Mouse (Mus musculus) liver, embryonic 11.5 days (tissue): ENCODE results near the gene Zfp850. TPM values are rescaled to one million over a fixed set of nuclear protein-coding genes. Genes with fewer than 3 reads are reported as not detected.
"Not testable (repeated sequence)": the region's sequence is repeated elsewhere in the genome, so short reads cannot be mapped to it uniquely, and the experiment has no call there.

Experiments used
- ATAC-seq: fragments of 200-750 bp; cut with Nextera tagmentation; replicated peaks from 2 replicates; pipeline ENCODE4 v1.8.0; 2017; ENCODE audit warnings: moderate number of reproducible peaks, mild to moderate bottlenecking, moderate TSS enrichment, moderate library complexity; ENCODE audit not compliant: low FRiP score
- DNase-seq: peaks from one replicate; pipeline ENCODE4 v3.0.0-alpha.2; 2017; ENCODE audit warnings: low spot score
- H3K27ac ChIP-seq: fragments of 300-500 bp; sonication (generic); 2 replicates; pipeline ENCODE4 v1.5.1; 2014; ENCODE audit warnings: mild to moderate bottlenecking, low read depth, low read length, control low read depth
- H3K27me3 ChIP-seq: fragments of 300-500 bp; sonication (generic); replicated peaks from 2 replicates; pipeline ENCODE4 v1.6.1; 2014; ENCODE audit warnings: low read length, mixed read lengths; ENCODE audit not compliant: control insufficient read depth, insufficient read depth
- H3K36me3 ChIP-seq: fragments of 300-500 bp; sonication (generic); 2 replicates; pipeline ENCODE4 v1.6.1; 2014; ENCODE audit warnings: mild to moderate bottlenecking, low read length, moderate library complexity, mixed read lengths; ENCODE audit not compliant: control insufficient read depth, insufficient read depth
- H3K4me1 ChIP-seq: fragments of 300-500 bp; sonication (generic); replicated peaks from 2 replicates; pipeline ENCODE4 v1.6.1; 2014; ENCODE audit warnings: low read length, mixed read lengths; ENCODE audit not compliant: control insufficient read depth, insufficient read depth
- H3K4me2 ChIP-seq: fragments of 300-500 bp; sonication (generic); 2 replicates; pipeline ENCODE4 v1.6.1; 2014; ENCODE audit warnings: mild to moderate bottlenecking, control low read depth, moderate library complexity
- H3K4me3 ChIP-seq: fragments of 300-500 bp; sonication (generic); 2 replicates; pipeline ENCODE4 v1.5.1; 2014; ENCODE audit warnings: low read depth, low read length, control low read depth
- H3K9ac ChIP-seq: fragments of 300-500 bp; sonication (generic); 2 replicates; pipeline ENCODE4 v1.6.1; 2014; ENCODE audit warnings: low read depth, low read length, control low read depth
- H3K9me3 ChIP-seq: fragments of 300-500 bp; sonication (generic); 2 replicates; pipeline ENCODE4 v1.6.1; 2016; ENCODE audit warnings: low read length, inconsistent platforms, mixed read lengths; ENCODE audit not compliant: control insufficient read depth
- WGBS: fragments of 180-500 bp; shearing (Covaris S2); extraction: QIAGEN DNeasy Blood & Tissue Kit; methylation state at CpG from one replicate; pipeline ENCODE4 v1.1.7; 2014; 5-methylcytosine and 5-hydroxymethylcytosine counted together
- polyA plus RNA-seq: library from polyadenylated mRNA; unstranded; fragments of >200 nt; fragmentation: Nextera tagmentation; extraction: Ambion mirVana; gene quantifications from 2 replicates; pipeline ENCODE4 v1.2.1, GENCODE M21; 2014

Zfp850 gene
- polyA plus RNA-seq, 1 experiment from 2014 or later = 6.6 TPM

DNA sequence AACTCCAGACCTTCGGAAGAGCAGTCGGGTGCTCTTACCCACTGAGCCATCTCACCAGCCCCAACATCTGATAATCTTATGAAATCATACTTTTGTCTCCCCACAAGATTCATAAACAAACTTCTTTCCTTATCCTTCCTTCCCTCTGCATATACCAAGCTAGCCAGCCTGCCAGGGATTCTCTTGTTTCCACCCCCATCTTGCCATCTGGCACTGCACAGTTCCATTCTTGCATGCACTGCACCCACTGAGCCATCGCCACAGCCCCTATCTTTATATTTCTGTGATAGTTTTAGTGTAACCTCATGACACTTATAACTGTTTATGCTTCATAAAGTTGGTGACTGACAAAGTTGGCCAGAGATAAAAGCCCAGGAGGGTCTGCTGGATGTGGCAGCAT is 3.6 kb downstream of the Zfp850 start:
- Histone ChIP-seq H3K9ac (no peak overlapping the region), H3K27ac (no peak overlapping the region), H3K27me3 (no peaks in the 10 kb centered on the region), H3K4me1 (peaks cover 2% of the 10 kb centered on the region; the same call in 1 of the 2 replicates), H3K4me2 (no peak overlapping the region), H3K36me3 (peaks cover 13% of the 10 kb centered on the region; the same call in 1 of the 2 replicates), H3K4me3 (no peak overlapping the region), H3K9me3 (no peaks in the 10 kb centered on the region)
- ATAC-seq = no peak
- no peak for DNase-seq
- WGBS = 93% methylated on average over 3 of the region's 3 CpGs

DNA sequence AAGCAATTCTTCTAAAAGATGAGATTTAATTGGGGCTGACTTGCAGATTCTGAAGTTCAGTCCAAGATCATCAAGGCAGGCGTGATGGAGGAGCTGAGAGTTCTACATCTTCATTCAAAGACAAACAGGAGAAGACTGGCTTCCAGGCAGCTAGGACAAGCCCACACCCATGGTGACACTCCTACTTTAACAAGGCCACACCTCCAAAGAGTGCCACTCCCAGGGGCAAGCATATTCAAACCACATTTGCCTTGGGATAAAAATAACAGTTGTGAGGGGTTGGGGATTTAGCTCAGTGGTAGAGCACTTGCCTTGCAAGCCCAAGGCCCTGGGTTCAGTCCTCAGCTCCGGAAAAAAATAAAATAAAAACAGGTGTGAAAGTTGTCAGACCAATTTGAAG is 31.7 kb downstream of the Zfp850 start:
- 71% methylated on average over 2 of the region's 2 CpGs for WGBS
- peaks cover 32% of the 10 kb centered on the region for H3K9me3 ChIP-seq
- no peaks in the 10 kb centered on the region for H3K27me3 ChIP-seq
- H3K4me1 ChIP-seq = peaks cover 6% of the 10 kb centered on the region
- no peak for ATAC-seq
- H3K9ac ChIP-seq = no peak overlapping the region
- no peak overlapping the region for H3K27ac ChIP-seq
- peaks cover 4% of the 10 kb centered on the region; the same call in 1 of the 2 replicates for H3K36me3 ChIP-seq
- DNase-seq = no peak
- no peak overlapping the region for H3K4me2 ChIP-seq
- H3K4me3 ChIP-seq = no peak overlapping the region

DNA sequence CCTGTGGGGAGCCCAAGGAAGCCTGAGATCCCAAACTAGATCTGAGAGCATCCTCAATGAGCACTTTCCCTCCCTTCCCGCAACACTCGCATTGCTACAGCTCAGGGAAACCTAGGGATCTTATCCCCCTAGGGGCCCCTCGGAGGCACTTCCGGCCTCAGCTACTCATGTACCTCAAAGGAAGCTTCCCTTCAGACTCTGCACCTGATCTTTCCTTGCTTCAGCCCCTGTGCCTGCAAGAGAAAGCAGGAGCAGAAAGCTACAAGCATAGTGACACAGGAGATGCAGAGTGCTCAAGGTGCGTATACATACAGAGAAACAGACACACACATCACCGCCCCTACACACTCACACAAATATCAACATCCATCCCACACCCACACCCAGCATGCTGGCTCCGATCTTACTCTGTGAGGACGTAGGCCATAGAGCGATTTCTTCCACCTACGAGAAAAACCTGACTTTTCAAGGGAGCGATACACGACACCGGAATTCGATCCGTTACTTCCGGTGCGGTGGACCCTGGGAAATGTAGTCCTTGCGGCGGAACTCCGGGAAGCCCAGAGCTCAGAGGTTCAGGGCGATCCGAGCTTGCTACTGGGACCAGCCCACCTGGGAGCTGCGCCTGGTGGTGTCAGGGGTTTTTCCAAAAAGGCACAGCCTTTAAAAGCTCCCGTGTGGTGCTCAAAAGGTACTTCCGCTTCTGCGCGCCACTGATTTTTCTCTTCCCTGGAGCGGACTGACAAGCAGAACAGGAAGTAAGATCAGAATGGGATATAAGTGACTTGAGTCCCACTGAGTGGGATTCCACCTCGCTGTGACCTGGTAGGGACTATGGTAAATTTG is 35.0 kb downstream of the Zfp850 start, which contains the start of gene Zfp780b:
Gene Zfp780b, minus strand, starts transcription at position 489 of the 846 bp plus-strand sequence.
- Histone ChIP-seq H3K9me3 (peaks cover 11% of the 10 kb centered on the region), H3K27ac (peak within 1 kb of the TSS; percentile 44), H3K4me2 (peak within 1 kb of the TSS; percentile 75), H3K4me1 (peaks cover 6% of the 10 kb centered on the region), H3K27me3 (no peaks in the 10 kb centered on the region), H3K9ac (peak within 1 kb of the TSS; percentile 87), H3K36me3 (no peaks in the 10 kb centered on the region; the same call in 1 of the 2 replicates), H3K4me3 (peak within 1 kb of the TSS; percentile 74)
- peak; percentile 84 for DNase-seq
- WGBS = under 1% methylated on average over 29 of the region's 29 CpGs
- peak; percentile 89 for ATAC-seq

DNA sequence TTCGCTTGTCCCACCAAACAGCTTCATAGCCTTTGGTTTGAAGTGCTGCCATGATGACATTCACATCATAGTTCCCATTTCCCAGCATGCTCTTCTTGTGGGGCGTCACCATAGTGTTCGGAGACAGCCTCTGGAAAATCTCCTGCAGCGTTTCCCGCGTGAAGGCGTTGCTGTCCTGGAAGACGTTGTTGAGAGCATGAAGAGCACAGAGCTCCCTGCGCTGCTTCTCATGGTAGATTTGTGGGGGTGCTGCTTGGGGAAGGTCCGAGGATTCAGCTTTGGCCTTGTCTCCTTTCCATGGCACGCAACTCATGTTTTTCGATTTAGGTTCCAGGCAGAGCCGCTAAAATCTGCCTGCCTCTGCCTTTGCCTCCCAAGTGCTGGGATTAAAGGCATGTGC is 64.5 kb downstream of the Zfp850 start:
- not testable (repeated sequence) for H3K4me2 ChIP-seq, H3K27ac ChIP-seq, H3K27me3 ChIP-seq, H3K9ac ChIP-seq, H3K4me1 ChIP-seq, ATAC-seq, H3K9me3 ChIP-seq, H3K36me3 ChIP-seq, H3K4me3 ChIP-seq, DNase-seq
- WGBS = 88% methylated on average over 13 of the region's 13 CpGs

- not testable (repeated sequence) for H3K27me3 ChIP-seq, H3K9ac ChIP-seq, H3K4me3 ChIP-seq, H3K4me1 ChIP-seq, H3K27ac ChIP-seq, ATAC-seq, H3K9me3 ChIP-seq, H3K36me3 ChIP-seq, DNase-seq, H3K4me2 ChIP-seq
- WGBS = 39% methylated on average over 5 of the region's 7 CpGs
Measured at GRCm38 (mm10) chr7:27941869-27942268, 72.0 kb downstream of the Zfp850 start.

Other genes starting within 250 kb of the Zfp850 start
- gene Zfp626, start 206.9 kb downstream of the Zfp850 start, polyA plus RNA-seq = 1.6 and 2.3 TPM in 2 replicates
- 4.6 and 5.7 TPM in 2 replicates for gene Zfp59, start 175.5 kb downstream of the Zfp850 start, polyA plus RNA-seq
- 3.6 and 3.8 TPM in 2 replicates for gene Zfp607a, start 156.6 kb downstream of the Zfp850 start, polyA plus RNA-seq
- gene Zfp974, start 84.7 kb downstream of the Zfp850 start, polyA plus RNA-seq = 3.5 and 4.4 TPM in 2 replicates
- gene Zfp780b, start 34.9 kb downstream of the Zfp850 start, polyA plus RNA-seq = 14.1 and 15.4 TPM in 2 replicates
- 291 and 316 TPM in 2 replicates for gene Psmc4, start 36.0 kb upstream of the Zfp850 start, polyA plus RNA-seq
- 0.04 TPM in 1 of 2 replicates, not detected in the other for gene Fcgbp, start 57.1 kb upstream of the Zfp850 start, polyA plus RNA-seq
- not detected in 2 replicates for gene 9530053A07Rik, start 115.4 kb upstream of the Zfp850 start, polyA plus RNA-seq
- gene Fbl, start 155.6 kb upstream of the Zfp850 start, polyA plus RNA-seq = 39.9 and 51.2 TPM in 2 replicates
- gene Dyrk1b, start 165.4 kb upstream of the Zfp850 start, polyA plus RNA-seq = 5.2 and 6.0 TPM in 2 replicates